Mouse (Mus musculus): ENCODE data around the gene Col23a1. TPM values are rescaled to one million over a fixed set of nuclear protein-coding genes. Genes with fewer than 3 reads are reported as not detected.

The Col23a1 gene
- total and polyA plus RNA-seq, 2 experiments from 2014 or later, result 3.2 to 12.6 TPM

DNA sequence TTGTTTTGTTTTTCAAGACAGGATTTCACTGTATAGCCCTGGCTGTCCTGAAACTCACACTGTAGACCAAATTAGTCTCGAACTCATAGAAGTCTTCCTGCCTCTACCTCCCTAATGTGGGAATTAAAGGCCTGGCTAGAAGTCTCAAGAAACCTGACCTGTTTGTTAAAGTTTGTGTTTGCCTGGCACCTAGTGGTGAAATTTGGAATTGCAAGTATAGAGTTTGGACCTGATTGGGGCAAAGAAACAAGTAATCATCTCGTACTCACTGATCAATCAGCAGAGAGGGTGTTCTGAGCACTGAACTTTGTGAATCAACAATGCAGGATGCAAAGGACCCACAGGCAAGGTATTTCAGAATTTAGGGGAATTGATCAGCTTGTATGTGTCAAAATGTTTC is 244.6 kb downstream of the Col23a1 start:
- Histone ChIP-seq H3K27ac (ENCODE audit: low read depth, low read length) (no peak overlapping the region), H3K27me3 (ENCODE audit: insufficient read depth, low read length) (no peaks in the 10 kb centered on the region), H3K36me3 (ENCODE audit: insufficient read depth) (no peaks in the 10 kb centered on the region), H3K4me1 (ENCODE audit: insufficient read depth) (no peaks in the 10 kb centered on the region), H3K4me3 (ENCODE audit: low read depth, low read length) (no peak overlapping the region), H3K4me2 (ENCODE audit: low read depth) (no peak overlapping the region), H3K9ac (no peak overlapping the region), H3K9me3 (ENCODE audit: low read length) (no peaks in the 10 kb centered on the region)
- DNase-seq (peak; percentile 85), ATAC-seq (no peak)
- peak; percentile 93 for TF ChIP-seq CTCF (IDR thresholded peaks at IDR 0.05; ENCODE audit: low read depth)
- 25% methylated on average over 2 of the region's 2 CpGs for WGBS

GRCm38 (mm10) chr11:51538388-51538787 is 248.7 kb downstream of the Col23a1 start:
- WGBS, result 38% methylated on average over 7 of the region's 7 CpGs
- no peak overlapping the region for H3K4me2 ChIP-seq (ENCODE audit: low read depth)
- H3K9ac ChIP-seq, result no peak overlapping the region
- no peak for ATAC-seq
- DNase-seq, result no peak
- H3K4me1 ChIP-seq (ENCODE audit: insufficient read depth), result no peaks in the 10 kb centered on the region
- H3K4me3 ChIP-seq (ENCODE audit: low read depth, low read length), result no peak overlapping the region
- no peaks in the 10 kb centered on the region for H3K27me3 ChIP-seq (ENCODE audit: insufficient read depth, low read length)
- no peaks in the 10 kb centered on the region for H3K36me3 ChIP-seq (ENCODE audit: insufficient read depth)
- H3K27ac ChIP-seq (ENCODE audit: low read depth, low read length), result no peak overlapping the region
- no peaks in the 10 kb centered on the region for H3K9me3 ChIP-seq (ENCODE audit: low read length)
- no peak for TF ChIP-seq CTCF (IDR thresholded peaks at IDR 0.05; ENCODE audit: low read depth)

DNA sequence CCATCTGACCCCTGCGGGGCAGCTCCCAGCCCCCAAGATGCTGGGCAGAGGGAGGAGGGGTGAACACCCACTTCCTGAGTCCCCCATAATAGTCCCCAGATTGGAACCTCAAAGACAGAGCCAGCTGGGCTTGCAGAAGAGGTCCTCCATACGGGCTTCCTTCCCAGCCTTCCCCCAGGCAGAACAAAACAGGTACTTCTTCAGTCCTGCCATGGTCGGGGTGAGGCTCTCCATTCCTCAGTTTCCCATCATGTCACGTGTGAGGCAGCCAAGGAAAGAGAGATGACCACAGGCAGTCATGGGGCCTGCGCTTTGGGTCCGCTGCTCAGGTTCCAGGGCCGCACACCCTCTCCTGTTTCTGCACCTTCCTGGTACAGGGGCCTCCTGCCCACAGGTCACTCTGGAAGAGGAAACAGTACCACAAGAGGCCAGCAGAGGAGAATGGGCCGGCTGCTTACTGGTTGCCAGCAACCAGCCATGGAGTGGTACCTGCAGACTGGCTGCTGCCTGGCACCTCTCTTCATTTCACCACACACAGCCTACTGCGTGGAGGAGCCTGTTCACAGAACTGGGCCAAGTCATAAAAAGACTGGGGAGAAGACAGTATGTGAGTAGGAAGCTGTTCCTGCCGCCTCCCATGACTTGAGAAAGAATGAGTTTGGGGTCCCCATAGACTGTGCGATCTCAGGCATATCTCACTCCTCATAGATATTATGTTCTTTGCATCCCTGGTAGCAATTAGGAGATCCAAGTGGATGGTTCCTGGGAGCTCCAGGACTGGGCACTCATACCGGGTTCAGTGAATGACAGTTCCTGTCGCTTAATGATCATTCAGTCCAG is 249.4 kb downstream of the Col23a1 start:
- H3K9me3 ChIP-seq (ENCODE audit: low read length), result no peaks in the 10 kb centered on the region
- H3K9ac ChIP-seq, result no peak overlapping the region
- no peaks in the 10 kb centered on the region for H3K27me3 ChIP-seq (ENCODE audit: insufficient read depth, low read length)
- no peak for TF ChIP-seq CTCF (IDR thresholded peaks at IDR 0.05; ENCODE audit: low read depth)
- H3K4me2 ChIP-seq (ENCODE audit: low read depth), result no peak overlapping the region
- no peak overlapping the region for H3K4me3 ChIP-seq (ENCODE audit: low read depth, low read length)
- 55% methylated on average over 13 of the region's 13 CpGs for WGBS
- no peaks in the 10 kb centered on the region for H3K36me3 ChIP-seq (ENCODE audit: insufficient read depth)
- no peak for DNase-seq
- H3K4me1 ChIP-seq (ENCODE audit: insufficient read depth), result no peaks in the 10 kb centered on the region
- no peak overlapping the region for H3K27ac ChIP-seq (ENCODE audit: low read depth, low read length)
- no peak; the same call in none of the 2 replicates for ATAC-seq

DNA sequence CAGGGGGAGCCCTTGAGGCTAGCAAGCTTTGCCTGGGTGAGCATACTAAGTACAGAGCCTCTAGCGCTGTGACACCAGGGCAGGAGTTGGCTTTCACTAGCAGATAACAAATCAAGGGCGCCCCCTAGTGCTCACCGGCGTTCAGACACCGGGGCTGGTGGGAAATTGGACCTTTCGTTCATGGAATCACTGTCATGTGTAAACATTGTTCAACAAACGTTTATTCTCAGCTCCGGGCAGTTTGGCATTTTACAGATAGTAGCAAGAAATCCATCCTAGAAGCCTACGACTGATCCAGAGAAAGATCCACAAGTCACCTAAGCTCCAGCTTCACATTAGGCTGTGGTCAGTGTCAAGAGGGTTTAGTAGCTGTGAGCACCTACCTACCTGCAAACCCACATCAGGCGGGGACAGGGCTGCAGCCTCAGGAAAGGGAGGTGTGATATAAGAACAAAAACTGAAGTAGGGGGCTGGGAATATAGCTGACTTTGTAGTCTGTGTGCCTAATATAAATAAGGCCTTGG is 250.1 kb downstream of the Col23a1 start:
- peak; percentile 94 for TF ChIP-seq CTCF (IDR thresholded peaks at IDR 0.05; ENCODE audit: low read depth)
- ATAC-seq (peak; percentile 95), DNase-seq (peak; percentile 93)
- no peak overlapping the region for H3K4me3 ChIP-seq (ENCODE audit: low read depth, low read length)
- H3K27me3 ChIP-seq (ENCODE audit: insufficient read depth, low read length), result no peaks in the 10 kb centered on the region
- WGBS, result 10% methylated on average over 10 of the region's 10 CpGs
- H3K27ac ChIP-seq (ENCODE audit: low read depth, low read length), result no peak overlapping the region
- H3K9ac ChIP-seq, result no peak overlapping the region
- H3K4me1 ChIP-seq (ENCODE audit: insufficient read depth), result no peaks in the 10 kb centered on the region
- H3K36me3 ChIP-seq (ENCODE audit: insufficient read depth), result no peaks in the 10 kb centered on the region
- no peak overlapping the region for H3K4me2 ChIP-seq (ENCODE audit: low read depth)
- H3K9me3 ChIP-seq (ENCODE audit: low read length), result no peaks in the 10 kb centered on the region

- no peak for TF ChIP-seq CTCF (IDR thresholded peaks at IDR 0.05; ENCODE audit: low read depth)
- H3K9me3 ChIP-seq (ENCODE audit: low read length), result no peaks in the 10 kb centered on the region
- DNase-seq (no peak), ATAC-seq (no peak)
- no peak overlapping the region for H3K4me2 ChIP-seq (ENCODE audit: low read depth)
- no peaks in the 10 kb centered on the region for H3K36me3 ChIP-seq (ENCODE audit: insufficient read depth)
- no peak overlapping the region for H3K4me3 ChIP-seq (ENCODE audit: low read depth, low read length)
- no peaks in the 10 kb centered on the region for H3K27me3 ChIP-seq (ENCODE audit: insufficient read depth, low read length)
- 59% methylated on average over 9 of the region's 9 CpGs for WGBS
- no peaks in the 10 kb centered on the region for H3K4me1 ChIP-seq (ENCODE audit: insufficient read depth)
- no peak overlapping the region for H3K9ac ChIP-seq
- no peak overlapping the region for H3K27ac ChIP-seq (ENCODE audit: low read depth, low read length)
Observed at GRCm38 (mm10) chr11:51542424-51542823, 252.7 kb downstream of the Col23a1 start.

DNA sequence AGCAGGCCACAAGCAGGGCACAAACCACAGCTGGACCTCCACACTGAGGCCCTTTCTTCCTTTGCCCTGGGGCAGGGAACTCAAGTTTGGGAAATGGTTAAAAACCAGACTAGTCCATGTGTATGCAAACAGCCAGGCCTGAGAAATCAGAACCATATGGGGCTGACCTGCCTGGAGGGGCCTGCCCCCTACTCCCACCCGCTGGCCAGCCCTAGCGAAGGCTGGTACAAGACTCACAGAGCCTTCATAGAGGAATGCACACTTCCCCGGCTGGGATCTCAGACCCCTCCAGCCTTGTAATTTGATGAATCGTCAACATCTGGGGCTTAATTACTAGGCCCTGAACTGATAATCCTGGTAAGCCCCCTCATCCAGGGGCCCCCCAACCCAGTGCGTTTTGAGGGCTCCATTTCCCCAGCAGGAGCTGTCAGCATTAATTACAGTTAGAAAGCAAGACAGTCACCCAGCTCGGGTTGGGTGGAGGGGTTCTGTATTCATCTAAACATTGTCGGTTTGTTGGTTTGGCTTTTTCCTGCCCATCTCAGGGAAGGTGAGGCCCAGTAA is 253.8 kb downstream of the Col23a1 start:
- H3K4me3 ChIP-seq (ENCODE audit: low read depth, low read length), result no peak overlapping the region
- H3K27me3 ChIP-seq (ENCODE audit: insufficient read depth, low read length), result no peaks in the 10 kb centered on the region
- DNase-seq, result no peak
- H3K9me3 ChIP-seq (ENCODE audit: low read length), result no peaks in the 10 kb centered on the region
- no peaks in the 10 kb centered on the region for H3K4me1 ChIP-seq (ENCODE audit: insufficient read depth)
- ATAC-seq, result no peak
- H3K27ac ChIP-seq (ENCODE audit: low read depth, low read length), result no peak overlapping the region
- no peaks in the 10 kb centered on the region for H3K36me3 ChIP-seq (ENCODE audit: insufficient read depth)
- no peak for TF ChIP-seq CTCF (IDR thresholded peaks at IDR 0.05; ENCODE audit: low read depth)
- no peak overlapping the region for H3K9ac ChIP-seq
- 29% methylated on average over 7 of the region's 7 CpGs for WGBS
- no peak overlapping the region for H3K4me2 ChIP-seq (ENCODE audit: low read depth)

- Histone ChIP-seq H3K27ac (ENCODE audit: low read depth, low read length) (no peak overlapping the region), H3K27me3 (ENCODE audit: insufficient read depth, low read length) (no peaks in the 10 kb centered on the region), H3K9ac (no peak overlapping the region), H3K4me1 (ENCODE audit: insufficient read depth) (no peaks in the 10 kb centered on the region), H3K4me2 (ENCODE audit: low read depth) (no peak overlapping the region), H3K36me3 (ENCODE audit: insufficient read depth) (no peaks in the 10 kb centered on the region), H3K9me3 (ENCODE audit: low read length) (no peaks in the 10 kb centered on the region), H3K4me3 (ENCODE audit: low read depth, low read length) (no peak overlapping the region)
- DNase-seq (no peak), ATAC-seq (no peak)
- WGBS, result 68% methylated on average over 2 of the region's 2 CpGs
- no peak for TF ChIP-seq CTCF (IDR thresholded peaks at IDR 0.05; ENCODE audit: low read depth)
Observed at GRCm38 (mm10) chr11:51544413-51544812, 254.7 kb downstream of the Col23a1 start.

Data from forebrain, postnatal 0 days (tissue).